Mouse (Mus musculus) stomach, postnatal 0 days (tissue): ENCODE results near the gene Zfp385a.
A peak's percentile ranks its signal among the peaks of the same experiment; 100 is the strongest.

ENCODE experiments used
- CTCF ChIP-seq: IDR thresholded peaks from 2 replicates; pipeline ENCODE4 v1.5.1; 2016; ENCODE audit warnings: antibody characterized with exemption, low read depth, mild to moderate bottlenecking, moderate library complexity
- EP300 ChIP-seq: optimal IDR thresholded peaks from 2 replicates; pipeline ENCODE3; 2016; ENCODE audit warnings: antibody characterized with exemption

DNA sequence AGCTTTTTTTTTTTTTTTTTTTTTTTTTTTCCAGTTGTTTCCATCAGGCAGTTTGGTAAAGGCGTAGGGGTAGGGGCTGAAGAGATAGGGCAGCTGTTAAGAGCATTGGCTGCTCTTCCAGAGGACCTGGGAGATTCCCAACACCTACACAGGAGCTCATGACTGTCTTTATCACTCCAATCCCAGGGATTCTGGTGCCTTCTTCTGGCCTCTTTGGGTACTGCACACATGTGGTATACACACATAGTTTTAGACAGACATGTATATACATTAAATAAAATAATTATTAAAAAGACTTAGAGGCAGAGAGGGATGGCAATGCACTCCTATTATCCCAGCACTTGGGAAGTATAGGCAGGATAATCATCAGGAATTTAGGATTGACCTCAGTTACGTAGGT is 46.5 kb downstream of the Zfp385a start:
- TF ChIP-seq CTCF: peak; percentile 41
- TF ChIP-seq EP300: no peak
